Mouse (Mus musculus) adrenal gland, adult 18-20 months (tissue): ENCODE data around the gene Ceacam5. TPM values are rescaled to one million over a fixed set of nuclear protein-coding genes. Genes with fewer than 3 reads are reported as not detected.

Source experiments
- DNase-seq, 2 experiments: peaks; one replicate each; pipeline ENCODE4 v3.0.0; 2021 to 2022; ENCODE audit warnings: low spot score in 2 of 2
- long read RNA-seq, 2 experiments: library from polyadenylated mRNA; stranded (forward); transcript quantifications; one replicate each; pipeline ENCODE4 v2.0.0; 2021
- total RNA-seq, 2 experiments: library from RNA; stranded (reverse); gene quantifications; 1 replicate in 1 of 2; 2 replicates in 1 of 2; pipeline ENCODE4 v1.2.3; 2021

Ceacam5 gene
- not detected for total RNA-seq
- long read RNA-seq, experiment 1 = 0 reads
- long read RNA-seq, experiment 2 = 0 reads

- no peak for DNase-seq
Measured at GRCm38 (mm10) chr7:17712938-17713337, at the start of gene Ceacam5. Gene Ceacam5 (plus strand): TSS chr7:17713238.

Other genes starting within 250 kb of the Ceacam5 start
- gene Ceacam14, start 99.4 kb downstream of the Ceacam5 start, total RNA-seq = not detected
- not detected for gene Gm5155, start 158.5 kb downstream of the Ceacam5 start, total RNA-seq